Mouse (Mus musculus): ENCODE measurements around the gene Sbno2. TPM values are rescaled to one million over a fixed set of nuclear protein-coding genes. Genes with fewer than 3 reads are reported as not detected.

Gene Sbno2
- total and polyA plus RNA-seq, 2 experiments from 2014 or later = 7.6 to 24.3 TPM

DNA sequence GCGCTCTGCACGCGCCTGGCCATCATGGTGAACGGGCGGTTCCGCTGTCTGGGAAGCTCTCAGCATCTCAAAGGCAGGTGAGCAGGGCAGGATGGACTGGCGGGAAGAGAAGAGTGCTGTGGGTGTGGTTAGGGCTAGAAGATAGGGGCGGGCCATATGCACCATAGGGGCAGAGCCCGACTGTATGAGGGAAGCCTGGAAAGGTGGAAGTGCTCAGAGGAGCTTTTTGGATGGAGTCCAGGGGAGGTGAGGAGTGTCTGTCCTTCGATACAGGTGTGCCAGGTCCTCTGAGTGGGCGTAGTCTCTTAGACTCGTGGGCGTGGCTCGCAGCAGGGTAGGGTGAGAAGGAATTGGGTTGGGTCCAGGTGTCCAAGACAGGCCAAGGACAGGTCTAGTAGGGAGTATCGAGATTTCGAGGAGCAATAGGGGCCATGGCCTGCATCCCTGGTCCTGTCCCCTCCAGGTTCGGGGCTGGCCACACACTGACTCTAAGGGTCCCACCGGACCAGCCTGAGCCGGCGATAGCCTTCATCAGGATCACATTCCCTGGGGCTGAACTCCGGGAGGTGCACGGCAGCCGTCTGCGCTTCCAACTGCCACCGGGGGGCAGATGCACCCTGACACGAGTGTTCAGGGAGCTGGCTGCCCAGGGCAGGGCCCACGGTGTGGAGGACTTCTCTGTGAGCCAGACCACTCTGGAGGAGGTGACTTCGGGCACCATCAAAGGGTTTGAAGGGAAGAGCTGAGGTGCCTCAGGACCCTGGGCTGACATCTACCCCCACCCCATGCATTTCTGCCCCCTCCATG is 90.7 kb downstream of the Sbno2 start:
- ATAC-seq (ENCODE audit: low FRiP score) = no peak
- Histone ChIP-seq H3K36me3 (ENCODE audit: insufficient read depth, low read length) (peaks cover 7% of the 10 kb centered on the region; the same call in 1 of the 2 replicates), H3K9me3 (ENCODE audit: low read length) (peaks cover 16% of the 10 kb centered on the region), H3K4me2 (ENCODE audit: low read depth, low read length, poor library complexity, severe bottlenecking) (no peak overlapping the region), H3K27me3 (ENCODE audit: insufficient read depth, low read length) (peaks cover 24% of the 10 kb centered on the region), H3K27ac (ENCODE audit: low read depth, low read length) (no peak overlapping the region), H3K4me1 (ENCODE audit: insufficient read depth, low read length) (no peaks in the 10 kb centered on the region), H3K4me3 (ENCODE audit: low read depth, low read length) (no peak overlapping the region), H3K9ac (replicated peaks; ENCODE audit: low read length, poor library complexity, severe bottlenecking) (no peak overlapping the region)
- 0 out of 2 replicates have a peak, but pooled peaks have one; percentile 8 for TF ChIP-seq CTCF (IDR thresholded peaks at IDR 0.05)
- 31% methylated on average over 28 of the region's 28 CpGs for WGBS
- DNase-seq (ENCODE audit: low spot score) = no peak

DNA sequence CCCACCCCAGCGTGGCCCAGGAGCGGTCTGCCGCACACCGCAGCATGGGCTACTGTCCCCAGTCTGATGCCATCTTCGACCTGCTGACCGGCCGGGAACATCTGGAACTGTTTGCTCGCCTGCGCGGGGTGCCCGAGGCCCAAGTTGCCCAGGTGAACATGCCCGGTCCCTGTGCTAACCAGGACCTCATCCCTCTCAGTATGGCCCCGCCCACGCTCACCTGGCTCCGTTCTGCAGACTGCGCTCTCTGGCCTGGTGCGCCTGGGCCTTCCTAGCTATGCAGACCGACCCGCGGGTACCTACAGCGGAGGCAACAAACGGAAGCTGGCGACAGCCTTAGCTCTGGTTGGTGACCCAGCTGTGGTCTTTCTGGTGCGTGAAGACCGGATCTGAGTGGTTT is 91.8 kb downstream of the Sbno2 start:
- TF ChIP-seq CTCF (IDR thresholded peaks at IDR 0.05) = no peak
- no peak for ATAC-seq (ENCODE audit: low FRiP score)
- no peak for DNase-seq (ENCODE audit: low spot score)
- Histone ChIP-seq H3K9me3 (ENCODE audit: low read length) (peaks cover 16% of the 10 kb centered on the region), H3K4me1 (ENCODE audit: insufficient read depth, low read length) (no peaks in the 10 kb centered on the region), H3K36me3 (ENCODE audit: insufficient read depth, low read length) (peaks cover 11% of the 10 kb centered on the region; the same call in 1 of the 2 replicates), H3K27me3 (ENCODE audit: insufficient read depth, low read length) (peaks cover 21% of the 10 kb centered on the region), H3K27ac (ENCODE audit: low read depth, low read length) (no peak overlapping the region), H3K4me2 (ENCODE audit: low read depth, low read length, poor library complexity, severe bottlenecking) (no peak overlapping the region), H3K4me3 (ENCODE audit: low read depth, low read length) (no peak overlapping the region), H3K9ac (replicated peaks; ENCODE audit: low read length, poor library complexity, severe bottlenecking) (no peak overlapping the region)
- 39% methylated on average over 25 of the region's 25 CpGs for WGBS

DNA sequence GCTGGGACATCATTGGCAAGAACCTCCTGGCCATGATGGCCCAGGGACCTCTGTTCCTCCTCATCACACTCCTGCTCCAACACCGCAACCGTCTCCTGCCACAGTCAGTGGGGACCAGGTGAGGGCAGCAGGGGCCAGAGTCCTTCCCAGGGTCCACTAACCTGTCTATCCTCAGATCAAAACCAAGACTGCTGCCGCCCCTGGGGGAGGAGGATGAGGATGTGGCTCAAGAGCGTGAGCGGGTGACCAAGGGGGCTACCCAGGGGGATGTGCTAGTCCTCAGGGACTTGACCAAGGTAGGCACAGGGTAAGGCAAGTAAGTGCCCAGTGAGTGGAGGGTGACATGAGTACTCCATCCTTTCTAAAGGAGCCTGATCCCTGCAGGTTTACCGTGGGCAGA is 93.6 kb downstream of the Sbno2 start:
- WGBS = 88% methylated on average over 6 of the region's 6 CpGs
- no peak overlapping the region for H3K9ac ChIP-seq (replicated peaks; ENCODE audit: low read length, poor library complexity, severe bottlenecking)
- no peak for ATAC-seq (ENCODE audit: low FRiP score)
- H3K4me2 ChIP-seq (ENCODE audit: low read depth, low read length, poor library complexity, severe bottlenecking) = no peak overlapping the region
- no peak overlapping the region for H3K4me3 ChIP-seq (ENCODE audit: low read depth, low read length)
- no peaks in the 10 kb centered on the region for H3K4me1 ChIP-seq (ENCODE audit: insufficient read depth, low read length)
- H3K9me3 ChIP-seq (ENCODE audit: low read length) = peaks cover 16% of the 10 kb centered on the region
- TF ChIP-seq CTCF (IDR thresholded peaks at IDR 0.05) = no peak
- DNase-seq (ENCODE audit: low spot score) = no peak
- H3K36me3 ChIP-seq (ENCODE audit: insufficient read depth, low read length) = peaks cover 11% of the 10 kb centered on the region; the same call in 1 of the 2 replicates
- H3K27ac ChIP-seq (ENCODE audit: low read depth, low read length) = no peak overlapping the region
- peaks cover 21% of the 10 kb centered on the region for H3K27me3 ChIP-seq (ENCODE audit: insufficient read depth, low read length)

Other genes starting within 250 kb of the Sbno2 start
Only the 30 nearest of the 34 such genes appear.
- not detected in 2 replicates for gene Elane, start 219.3 kb downstream of the Sbno2 start, total RNA-seq (2014; rRNA removed)
- not detected in 2 replicates for gene Elane, start 219.3 kb downstream of the Sbno2 start, polyA plus RNA-seq (2015; fragmentation: Nextera tagmentation; extraction: Ambion mirVana)
- gene Cfd, start 214.7 kb downstream of the Sbno2 start, total RNA-seq (2014; rRNA removed) = not detected in 2 replicates
- gene Cfd, start 214.7 kb downstream of the Sbno2 start, polyA plus RNA-seq (2015; fragmentation: Nextera tagmentation; extraction: Ambion mirVana) = not detected in 2 replicates
- 75.9 and 79.6 TPM in 2 replicates for gene Med16, start 196.6 kb downstream of the Sbno2 start, total RNA-seq (2014; rRNA removed)
- 54.9 and 55.3 TPM in 2 replicates for gene Med16, start 196.6 kb downstream of the Sbno2 start, polyA plus RNA-seq (2015; fragmentation: Nextera tagmentation; extraction: Ambion mirVana)
- not detected in 2 replicates for gene Gm26602, start 194.7 kb downstream of the Sbno2 start, total RNA-seq (2014; rRNA removed)
- 7.4 and 17.3 TPM in 2 replicates for gene Gm26602, start 194.7 kb downstream of the Sbno2 start, polyA plus RNA-seq (2015; fragmentation: Nextera tagmentation; extraction: Ambion mirVana)
- gene Kiss1r, start 188.6 kb downstream of the Sbno2 start, total RNA-seq (2014; rRNA removed) = 6.1 and 9.6 TPM in 2 replicates
- 4.4 and 5.5 TPM in 2 replicates for gene Kiss1r, start 188.6 kb downstream of the Sbno2 start, polyA plus RNA-seq (2015; fragmentation: Nextera tagmentation; extraction: Ambion mirVana)
- gene R3hdm4, start 184.4 kb downstream of the Sbno2 start, total RNA-seq (2014; rRNA removed) = 108 and 118 TPM in 2 replicates
- gene R3hdm4, start 184.4 kb downstream of the Sbno2 start, polyA plus RNA-seq (2015; fragmentation: Nextera tagmentation; extraction: Ambion mirVana) = 301 and 323 TPM in 2 replicates
- 9.0 and 9.5 TPM in 2 replicates for gene Arid3a, start 178.5 kb downstream of the Sbno2 start, total RNA-seq (2014; rRNA removed)
- gene Arid3a, start 178.5 kb downstream of the Sbno2 start, polyA plus RNA-seq (2015; fragmentation: Nextera tagmentation; extraction: Ambion mirVana) = 3.1 and 3.3 TPM in 2 replicates
- gene Wdr18, start 145.4 kb downstream of the Sbno2 start, total RNA-seq (2014; rRNA removed) = 72.6 and 87.6 TPM in 2 replicates
- 102 and 116 TPM in 2 replicates for gene Wdr18, start 145.4 kb downstream of the Sbno2 start, polyA plus RNA-seq (2015; fragmentation: Nextera tagmentation; extraction: Ambion mirVana)
- gene Grin3b, start 134.9 kb downstream of the Sbno2 start, total RNA-seq (2014; rRNA removed) = 0.42 and 2.2 TPM in 2 replicates
- gene Grin3b, start 134.9 kb downstream of the Sbno2 start, polyA plus RNA-seq (2015; fragmentation: Nextera tagmentation; extraction: Ambion mirVana) = 0.11 and 0.21 TPM in 2 replicates
- gene Tmem259, start 121.2 kb downstream of the Sbno2 start, total RNA-seq (2014; rRNA removed) = 134 and 172 TPM in 2 replicates
- gene Tmem259, start 121.2 kb downstream of the Sbno2 start, polyA plus RNA-seq (2015; fragmentation: Nextera tagmentation; extraction: Ambion mirVana) = 26.2 and 29.3 TPM in 2 replicates
- 14.8 and 19.5 TPM in 2 replicates for gene Cnn2, start 117.0 kb downstream of the Sbno2 start, total RNA-seq (2014; rRNA removed)
- gene Cnn2, start 117.0 kb downstream of the Sbno2 start, polyA plus RNA-seq (2015; fragmentation: Nextera tagmentation; extraction: Ambion mirVana) = 12.6 and 12.8 TPM in 2 replicates
- gene Abca7, start 109.1 kb downstream of the Sbno2 start, total RNA-seq (2014; rRNA removed) = 9.3 TPM in 2 replicates
- 1.7 and 1.9 TPM in 2 replicates for gene Abca7, start 109.1 kb downstream of the Sbno2 start, polyA plus RNA-seq (2015; fragmentation: Nextera tagmentation; extraction: Ambion mirVana)
- gene Arhgap45, start 88.9 kb downstream of the Sbno2 start, total RNA-seq (2014; rRNA removed) = 1.7 and 2.4 TPM in 2 replicates
- 1.2 and 1.6 TPM in 2 replicates for gene Arhgap45, start 88.9 kb downstream of the Sbno2 start, polyA plus RNA-seq (2015; fragmentation: Nextera tagmentation; extraction: Ambion mirVana)
- 66.4 and 76.0 TPM in 2 replicates for gene Polr2e, start 65.8 kb downstream of the Sbno2 start, total RNA-seq (2014; rRNA removed)
- gene Polr2e, start 65.8 kb downstream of the Sbno2 start, polyA plus RNA-seq (2015; fragmentation: Nextera tagmentation; extraction: Ambion mirVana) = 126 and 135 TPM in 2 replicates
- 350 TPM in 2 replicates for gene Gpx4, start 58.4 kb downstream of the Sbno2 start, total RNA-seq (2014; rRNA removed)
- 635 and 741 TPM in 2 replicates for gene Gpx4, start 58.4 kb downstream of the Sbno2 start, polyA plus RNA-seq (2015; fragmentation: Nextera tagmentation; extraction: Ambion mirVana)
- 84.0 and 97.3 TPM in 2 replicates for gene Stk11, start 10.2 kb upstream of the Sbno2 start, total RNA-seq (2014; rRNA removed)
- 12.3 and 12.4 TPM in 2 replicates for gene Stk11, start 10.2 kb upstream of the Sbno2 start, polyA plus RNA-seq (2015; fragmentation: Nextera tagmentation; extraction: Ambion mirVana)
- 231 and 259 TPM in 2 replicates for gene Atp5d, start 33.1 kb upstream of the Sbno2 start, total RNA-seq (2014; rRNA removed)
- gene Atp5d, start 33.1 kb upstream of the Sbno2 start, polyA plus RNA-seq (2015; fragmentation: Nextera tagmentation; extraction: Ambion mirVana) = 607 and 661 TPM in 2 replicates
- gene Cbarp, start 35.3 kb upstream of the Sbno2 start, total RNA-seq (2014; rRNA removed) = 273 and 276 TPM in 2 replicates
- 120 and 121 TPM in 2 replicates for gene Cbarp, start 35.3 kb upstream of the Sbno2 start, polyA plus RNA-seq (2015; fragmentation: Nextera tagmentation; extraction: Ambion mirVana)
- 114 and 143 TPM in 2 replicates for gene Midn, start 42.7 kb upstream of the Sbno2 start, total RNA-seq (2014; rRNA removed)
- 16.3 and 17.2 TPM in 2 replicates for gene Midn, start 42.7 kb upstream of the Sbno2 start, polyA plus RNA-seq (2015; fragmentation: Nextera tagmentation; extraction: Ambion mirVana)
- gene Cirbp, start 60.4 kb upstream of the Sbno2 start, total RNA-seq (2014; rRNA removed) = 315 and 337 TPM in 2 replicates
- gene Cirbp, start 60.4 kb upstream of the Sbno2 start, polyA plus RNA-seq (2015; fragmentation: Nextera tagmentation; extraction: Ambion mirVana) = 760 and 829 TPM in 2 replicates
- gene 1600002K03Rik, start 67.4 kb upstream of the Sbno2 start, total RNA-seq (2014; rRNA removed) = 2.3 and 2.8 TPM in 2 replicates
- 4.1 and 5.3 TPM in 2 replicates for gene 1600002K03Rik, start 67.4 kb upstream of the Sbno2 start, polyA plus RNA-seq (2015; fragmentation: Nextera tagmentation; extraction: Ambion mirVana)
- gene Efna2, start 73.9 kb upstream of the Sbno2 start, total RNA-seq (2014; rRNA removed) = 45.1 and 51.1 TPM in 2 replicates
- gene Efna2, start 73.9 kb upstream of the Sbno2 start, polyA plus RNA-seq (2015; fragmentation: Nextera tagmentation; extraction: Ambion mirVana) = 52.1 and 58.4 TPM in 2 replicates
- 45.1 and 60.9 TPM in 2 replicates for gene Mum1, start 120.9 kb upstream of the Sbno2 start, total RNA-seq (2014; rRNA removed)
- 42.4 and 49.6 TPM in 2 replicates for gene Mum1, start 120.9 kb upstream of the Sbno2 start, polyA plus RNA-seq (2015; fragmentation: Nextera tagmentation; extraction: Ambion mirVana)
- 193 and 201 TPM in 2 replicates for gene Ndufs7, start 143.6 kb upstream of the Sbno2 start, total RNA-seq (2014; rRNA removed)
- gene Ndufs7, start 143.6 kb upstream of the Sbno2 start, polyA plus RNA-seq (2015; fragmentation: Nextera tagmentation; extraction: Ambion mirVana) = 358 and 388 TPM in 2 replicates
- gene Gamt, start 155.4 kb upstream of the Sbno2 start, total RNA-seq (2014; rRNA removed) = 12.5 and 14.3 TPM in 2 replicates
- 16.8 and 19.6 TPM in 2 replicates for gene Gamt, start 155.4 kb upstream of the Sbno2 start, polyA plus RNA-seq (2015; fragmentation: Nextera tagmentation; extraction: Ambion mirVana)
- gene Dazap1, start 155.9 kb upstream of the Sbno2 start, total RNA-seq (2014; rRNA removed) = 107 and 109 TPM in 2 replicates
- gene Dazap1, start 155.9 kb upstream of the Sbno2 start, polyA plus RNA-seq (2015; fragmentation: Nextera tagmentation; extraction: Ambion mirVana) = 34.2 and 34.5 TPM in 2 replicates
- gene Rps15, start 186.9 kb upstream of the Sbno2 start, total RNA-seq (2014; rRNA removed) = 971 and 1,162 TPM in 2 replicates
- gene Rps15, start 186.9 kb upstream of the Sbno2 start, polyA plus RNA-seq (2015; fragmentation: Nextera tagmentation; extraction: Ambion mirVana) = 633 and 645 TPM in 2 replicates
- gene Apc2, start 190.4 kb upstream of the Sbno2 start, total RNA-seq (2014; rRNA removed) = 370 and 395 TPM in 2 replicates
- gene Apc2, start 190.4 kb upstream of the Sbno2 start, polyA plus RNA-seq (2015; fragmentation: Nextera tagmentation; extraction: Ambion mirVana) = 95.3 and 110 TPM in 2 replicates
- 15.6 and 23.1 TPM in 2 replicates for gene 2310011J03Rik, start 215.0 kb upstream of the Sbno2 start, total RNA-seq (2014; rRNA removed)
- gene 2310011J03Rik, start 215.0 kb upstream of the Sbno2 start, polyA plus RNA-seq (2015; fragmentation: Nextera tagmentation; extraction: Ambion mirVana) = 26.5 and 29.6 TPM in 2 replicates
- gene Pcsk4, start 223.9 kb upstream of the Sbno2 start, total RNA-seq (2014; rRNA removed) = 5.2 and 7.5 TPM in 2 replicates
- gene Pcsk4, start 223.9 kb upstream of the Sbno2 start, polyA plus RNA-seq (2015; fragmentation: Nextera tagmentation; extraction: Ambion mirVana) = 12.6 and 14.6 TPM in 2 replicates

All from midbrain, postnatal 0 days (tissue).